Comparison of ENCODE assay signal across 37 mouse cellular contexts in genomic region chr11:46443979-46444378, GRCm38 (mm10). TPM values are rescaled to one million over a fixed set of nuclear protein-coding genes. Genes with fewer than 3 reads are reported as not detected.
"Had no signal": no experiment of that assay in that cellular context is flagged by ENCODE, and none has a peak within 500 bp of the region (broad histone marks: within the 10 kb centered on the region; RNA-seq: fewer than 3 reads in every experiment).

No protein-coding gene starts in this region.

- H3K27ac ChIP-seq: embryonic facial prominence, embryonic 10.5 days; embryonic facial prominence, embryonic 12.5 days; embryonic facial prominence, embryonic 13.5 days; embryonic facial prominence, embryonic 15.5 days; forebrain, embryonic 10.5 days; forebrain, embryonic 12.5 days; forebrain, embryonic 13.5 days; forebrain, embryonic 15.5 days; gastrocnemius, adult 2 months; heart, adult 2 months had no signal

- H3K4me1 ChIP-seq: embryonic facial prominence, embryonic 10.5 days; embryonic facial prominence, embryonic 12.5 days; embryonic facial prominence, embryonic 13.5 days; embryonic facial prominence, embryonic 15.5 days; forebrain, embryonic 10.5 days; forebrain, embryonic 12.5 days; forebrain, embryonic 13.5 days; forebrain, embryonic 15.5 days had no signal

- H3K27me3 ChIP-seq: embryonic facial prominence, embryonic 12.5 days; embryonic facial prominence, embryonic 13.5 days; embryonic facial prominence, embryonic 15.5 days; forebrain, embryonic 12.5 days; forebrain, embryonic 13.5 days; forebrain, embryonic 15.5 days had no signal

- H3K9ac ChIP-seq: embryonic facial prominence, embryonic 12.5 days; embryonic facial prominence, embryonic 13.5 days; embryonic facial prominence, embryonic 15.5 days; forebrain, embryonic 12.5 days; forebrain, embryonic 13.5 days; forebrain, embryonic 15.5 days; forebrain, postnatal 0 days had no signal

- DNase-seq: cerebellum, adult 8-10 months; cerebellum, adult 9-10 months; cerebellum, adult 9-11 months; cerebellum, postnatal 10 days; cerebellum, postnatal 14 days; cerebellum, postnatal 25 days; cerebellum, postnatal 36 days; embryo, embryonic 11 days; forebrain, postnatal 0 days; gastrocnemius, adult 2 months; gastrocnemius, postnatal 10 days; gastrocnemius, postnatal 14 days; gastrocnemius, postnatal 25 days; gastrocnemius, postnatal 36 days; heart, adult 2 months had no signal

- H3K4me3 ChIP-seq: embryonic facial prominence, embryonic 10.5 days; embryonic facial prominence, embryonic 12.5 days; embryonic facial prominence, embryonic 13.5 days; embryonic facial prominence, embryonic 15.5 days; erythroblast, embryonic 14.5 days; forebrain, embryonic 10.5 days; forebrain, embryonic 12.5 days; forebrain, embryonic 13.5 days; forebrain, embryonic 15.5 days; gastrocnemius, adult 2 months; heart, adult 2 months had no signal

- H3K9me3 ChIP-seq: embryonic facial prominence, embryonic 10.5 days; embryonic facial prominence, embryonic 12.5 days; embryonic facial prominence, embryonic 13.5 days; embryonic facial prominence, embryonic 15.5 days; forebrain, embryonic 10.5 days; forebrain, embryonic 12.5 days; forebrain, embryonic 13.5 days; forebrain, embryonic 15.5 days had no signal

- ATAC-seq: forebrain, embryonic 13.5 days; forebrain, embryonic 14.5 days; forebrain, embryonic 15.5 days; forebrain, embryonic 16.5 days; forebrain, postnatal 0 days had no signal

- H3K4me2 ChIP-seq: embryonic facial prominence, embryonic 12.5 days; embryonic facial prominence, embryonic 13.5 days; embryonic facial prominence, embryonic 15.5 days; forebrain, embryonic 12.5 days; forebrain, embryonic 13.5 days; forebrain, embryonic 15.5 days had no signal

RNA-seq across cellular contexts. Expression of gene Havcr2, which starts 10.8 kb away (rescaled TPM):
- total RNA-seq: gastrocnemius, adult 18-20 months; gastrocnemius, postnatal 14 days; gastrocnemius, postnatal 25 days; gastrocnemius, postnatal 36 days had no signal
- polyA plus RNA-seq: embryonic facial prominence, embryonic 10.5 days; embryonic facial prominence, embryonic 11.5 days; embryonic facial prominence, embryonic 13.5 days; erythroblast, embryonic 14.5 days; forebrain, embryonic 10.5 days; forebrain, embryonic 12.5 days had no signal

RNA-seq across cellular contexts. Expression of gene Fam71b, which starts 47.6 kb away (rescaled TPM):
- total RNA-seq: common myeloid progenitor, adult 5-6 weeks; forebrain, postnatal 0 days; gastrocnemius, adult 18-20 months; gastrocnemius, adult 2 months; gastrocnemius, adult 8-10 months; gastrocnemius, postnatal 10 days; gastrocnemius, postnatal 14 days; gastrocnemius, postnatal 25 days; gastrocnemius, postnatal 36 days; gastrocnemius, postnatal 4 days; granulocyte monocyte progenitor cell, adult 5-6 weeks; heart, adult 2 months; heart, adult 8-10 months had no signal
- polyA plus RNA-seq: cortical plate, adult 2 months; embryonic facial prominence, embryonic 10.5 days; embryonic facial prominence, embryonic 11.5 days; embryonic facial prominence, embryonic 12.5 days; embryonic facial prominence, embryonic 13.5 days; embryonic facial prominence, embryonic 14.5 days; embryonic facial prominence, embryonic 15.5 days; erythroblast, embryonic 14.5 days; forebrain, embryonic 10.5 days; forebrain, embryonic 11.5 days; forebrain, embryonic 12.5 days; forebrain, embryonic 13.5 days; forebrain, embryonic 14.5 days; forebrain, embryonic 15.5 days; forebrain, embryonic 16.5 days; forebrain, postnatal 0 days; frontal cortex, adult 2 months had no signal

RNA-seq across cellular contexts. Expression of gene Itk, which starts 54.7 kb away (rescaled TPM):
- total RNA-seq: gastrocnemius, adult 2 months; gastrocnemius, adult 8-10 months had no signal
- polyA plus RNA-seq: embryonic facial prominence, embryonic 11.5 days; embryonic facial prominence, embryonic 13.5 days; forebrain, embryonic 10.5 days; forebrain, embryonic 12.5 days; forebrain, embryonic 13.5 days; forebrain, embryonic 14.5 days; forebrain, embryonic 15.5 days; forebrain, embryonic 16.5 days had no signal
